Mouse (Mus musculus) heart, embryonic 16.5 days (tissue): Measurements from ENCODE around the gene Olfr1466. TPM values are rescaled to one million over a fixed set of nuclear protein-coding genes. Genes with fewer than 3 reads are reported as not detected.

Experiments used
- ATAC-seq: fragments of 200-750 bp; cut with Nextera tagmentation; replicated peaks from 2 replicates; pipeline ENCODE4 v1.8.0; 2017; ENCODE audit warnings: moderate number of reproducible peaks; ENCODE audit not compliant: insufficient read depth, low FRiP score; ENCODE audit errors: extremely low read depth
- H3K27ac ChIP-seq: fragments of 300-500 bp; sonication (generic); 2 replicates; pipeline ENCODE4 v1.5.1; 2014; ENCODE audit warnings: mild to moderate bottlenecking, low read length, control low read depth, moderate library complexity
- H3K27me3 ChIP-seq: fragments of 300-500 bp; sonication (generic); 2 replicates; pipeline ENCODE4 v1.6.1; 2014; ENCODE audit warnings: low read length, mixed read lengths; ENCODE audit not compliant: control insufficient read depth, insufficient read depth
- H3K36me3 ChIP-seq: fragments of 300-500 bp; sonication (generic); 2 replicates; pipeline ENCODE4 v1.6.1; 2014; ENCODE audit not compliant: control insufficient read depth, insufficient read depth
- H3K4me1 ChIP-seq: fragments of 300-500 bp; sonication (generic); 2 replicates; pipeline ENCODE4 v1.6.1; 2014; ENCODE audit warnings: low read length, mixed read lengths; ENCODE audit not compliant: control insufficient read depth, insufficient read depth
- H3K4me2 ChIP-seq: fragments of 300-500 bp; sonication (generic); 2 replicates; pipeline ENCODE4 v1.6.1; 2014; ENCODE audit warnings: low read depth, mild to moderate bottlenecking, control low read depth, low read length
- H3K4me3 ChIP-seq: fragments of 300-500 bp; sonication (generic); 2 replicates; pipeline ENCODE4 v1.5.1; 2014; ENCODE audit warnings: mild to moderate bottlenecking, control low read depth, low read length
- H3K9ac ChIP-seq: fragments of 300-500 bp; sonication (generic); 2 replicates; pipeline ENCODE4 v1.6.1; 2014; ENCODE audit warnings: low read length, control low read depth
- H3K9me3 ChIP-seq: fragments of 300-500 bp; sonication (generic); replicated peaks from 2 replicates; pipeline ENCODE4 v1.6.1; 2016; ENCODE audit warnings: low read length; ENCODE audit not compliant: control insufficient read depth
- WGBS: fragments of 180-500 bp; shearing (Covaris S2); extraction: QIAGEN DNeasy Blood & Tissue Kit; methylation state at CpG from one replicate; pipeline ENCODE4 v1.1.7; 2014; 5-methylcytosine and 5-hydroxymethylcytosine counted together
- polyA plus RNA-seq: library from polyadenylated mRNA; unstranded; fragments of >200 nt; fragmentation: Nextera tagmentation; extraction: Ambion mirVana; gene quantifications from 2 replicates; pipeline ENCODE4 v1.2.1, GENCODE M21; 2015

Olfr1466 gene
- not detected in 2 replicates for polyA plus RNA-seq

DNA sequence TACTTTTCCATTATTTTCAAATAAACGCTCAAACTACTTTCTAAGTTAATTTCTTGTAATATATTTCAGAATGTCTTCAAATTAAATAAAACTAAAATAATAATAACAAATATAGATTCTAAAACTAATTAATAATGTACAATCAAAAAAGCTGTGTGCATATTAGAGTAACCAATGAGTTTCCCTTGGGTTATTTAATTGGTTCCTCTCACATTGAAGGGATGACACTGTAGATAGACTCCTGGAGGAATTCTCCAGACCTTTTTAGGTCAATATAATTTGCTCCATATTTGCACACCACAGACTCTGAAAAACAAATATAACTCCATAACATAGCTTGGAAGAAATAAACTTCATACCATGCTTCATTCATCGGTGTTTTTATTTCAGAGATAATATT, at the start of gene Olfr1466:
TSS of gene Olfr1466 (plus strand) at position 301 of the 400 bp plus-strand sequence.
- 77% methylated on average over 2 of the region's 2 CpGs for WGBS

DNA sequence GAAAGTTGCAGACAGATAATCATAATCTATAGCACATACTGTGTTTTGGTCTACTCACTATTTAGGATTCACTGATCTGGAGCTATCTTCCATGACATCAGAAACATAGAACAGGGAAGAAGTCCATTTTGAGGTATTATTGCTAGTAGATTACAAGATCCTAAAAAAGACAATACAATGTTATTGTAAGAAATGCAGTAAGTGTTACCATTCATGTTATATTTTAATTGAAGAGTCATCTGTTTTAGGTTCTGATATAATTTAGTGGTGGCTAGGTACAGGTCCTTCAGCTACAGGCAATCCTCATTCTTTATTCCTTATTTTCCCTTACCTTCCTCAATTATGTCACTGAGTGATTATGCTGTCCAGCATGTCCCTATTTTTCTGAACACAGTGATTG, 23.2 kb upstream of the Olfr1466 start, which contains the start of gene Olfr1465:
TSS of gene Olfr1465 (minus strand) at position 101 of the 400 bp plus-strand sequence.
- Histone ChIP-seq H3K4me2 (no peak within 1 kb of the TSS), H3K36me3 (no peaks in the 10 kb centered on the region), H3K9me3 (no peaks in the 10 kb centered on the region; the same call in 1 of the 2 replicates), H3K27me3 (no peaks in the 10 kb centered on the region), H3K4me1 (no peaks in the 10 kb centered on the region), H3K9ac (no peak within 1 kb of the TSS), H3K27ac (no peak within 1 kb of the TSS), H3K4me3 (no peak within 1 kb of the TSS)
- no peak for ATAC-seq

More for the DNA sequence above, at the start of gene Olfr1466:
- peaks cover 2% of the 10 kb centered on the region; the same call in 1 of the 2 replicates for H3K9me3 ChIP-seq
- no peak within 1 kb of the TSS for H3K9ac ChIP-seq
- H3K4me1 ChIP-seq: no peaks in the 10 kb centered on the region
- ATAC-seq: no peak
- no peaks in the 10 kb centered on the region for H3K36me3 ChIP-seq
- no peaks in the 10 kb centered on the region for H3K27me3 ChIP-seq
- no peak within 1 kb of the TSS for H3K4me2 ChIP-seq
- no peak within 1 kb of the TSS for H3K27ac ChIP-seq
- H3K4me3 ChIP-seq: no peak within 1 kb of the TSS

DNA sequence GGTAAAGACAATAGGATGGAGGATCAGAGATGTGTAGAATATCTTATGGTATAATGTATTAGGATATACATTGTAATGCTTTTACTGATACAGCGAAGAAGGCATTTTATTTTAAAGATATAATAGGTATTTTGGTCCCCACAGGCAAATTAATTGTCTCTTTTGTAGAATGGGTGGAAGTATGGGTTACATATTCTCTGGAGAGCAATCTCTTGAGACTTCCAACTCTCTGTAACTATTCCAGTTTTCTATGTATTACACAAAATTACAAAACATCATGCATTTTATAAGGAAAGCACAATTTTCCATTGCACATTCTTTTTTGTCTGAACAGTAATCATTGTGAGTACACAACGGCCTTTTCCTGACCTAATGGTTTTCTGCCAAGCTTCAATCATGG, 23.3 kb downstream of the Olfr1466 start, which contains the start of gene Olfr1467:
TSS of gene Olfr1467 (plus strand) at position 301 of the 400 bp plus-strand sequence.
- H3K9ac ChIP-seq: no peak within 1 kb of the TSS
- H3K27ac ChIP-seq: no peak within 1 kb of the TSS
- no peaks in the 10 kb centered on the region for H3K27me3 ChIP-seq
- ATAC-seq: no peak
- H3K9me3 ChIP-seq: peaks cover 7% of the 10 kb centered on the region
- 61% methylated on average over 2 of the region's 2 CpGs for WGBS
- no peaks in the 10 kb centered on the region for H3K36me3 ChIP-seq
- no peak within 1 kb of the TSS for H3K4me2 ChIP-seq
- H3K4me3 ChIP-seq: no peak within 1 kb of the TSS
- H3K4me1 ChIP-seq: no peaks in the 10 kb centered on the region

Other genes starting within 250 kb of the Olfr1466 start
- gene Olfr1457, start 241.0 kb upstream of the Olfr1466 start, polyA plus RNA-seq: not detected in 2 replicates
- not detected in 2 replicates for gene Olfr1458, start 232.1 kb upstream of the Olfr1466 start, polyA plus RNA-seq
- gene Olfr1459, start 189.3 kb upstream of the Olfr1466 start, polyA plus RNA-seq: not detected in 2 replicates
- not detected in 2 replicates for gene Olfr1461, start 175.9 kb upstream of the Olfr1466 start, polyA plus RNA-seq
- gene Olfr1462, start 153.1 kb upstream of the Olfr1466 start, polyA plus RNA-seq: not detected in 2 replicates
- not detected in 2 replicates for gene Olfr1463, start 107.5 kb upstream of the Olfr1466 start, polyA plus RNA-seq
- not detected in 2 replicates for gene Olfr1465, start 23.3 kb upstream of the Olfr1466 start, polyA plus RNA-seq
- not detected in 2 replicates for gene Olfr1467, start 23.4 kb downstream of the Olfr1466 start, polyA plus RNA-seq
- gene Olfr1469, start 69.0 kb downstream of the Olfr1466 start, polyA plus RNA-seq: not detected in 2 replicates
- not detected in 2 replicates for gene Olfr1471, start 104.5 kb downstream of the Olfr1466 start, polyA plus RNA-seq
- gene Olfr1472, start 117.2 kb downstream of the Olfr1466 start, polyA plus RNA-seq: not detected in 2 replicates
- not detected in 2 replicates for gene Olfr1474, start 130.7 kb downstream of the Olfr1466 start, polyA plus RNA-seq
- gene Olfr1475, start 141.3 kb downstream of the Olfr1466 start, polyA plus RNA-seq: not detected in 2 replicates
- gene Olfr1477, start 161.7 kb downstream of the Olfr1466 start, polyA plus RNA-seq: not detected in 2 replicates
- gene Olfr1480, start 189.1 kb downstream of the Olfr1466 start, polyA plus RNA-seq: not detected in 2 replicates
- gene Olfr1484, start 244.6 kb downstream of the Olfr1466 start, polyA plus RNA-seq: not detected in 2 replicates